Mouse (Mus musculus) naive thymus-derived CD4-positive, alpha-beta T cell, adult 5 months (primary cell): ENCODE measurements around the gene Gm10256. TPM values are rescaled to one million over a fixed set of nuclear protein-coding genes. Genes with fewer than 3 reads are reported as not detected.

Experiments used
- polyA plus RNA-seq: library from polyadenylated mRNA; unstranded; fragments of 100-300 nt; shearing (Covaris generic); gene quantifications from one replicate; pipeline ENCODE4 v1.2.1, GENCODE M21; 2017

Gene Gm10256
- not detected for polyA plus RNA-seq

GRCm38 (mm10) chrY:2830380-2830779 is at the start of gene Gm10256, which contains the start of gene Rbmy:
Gene Gm10256 (plus strand): TSS chrY:2830699.
Gene Rbmy (plus strand): TSS chrY:2830680.

GRCm38 (mm10) chrY:2796105-2796504 is 34.4 kb upstream of the Gm10256 start, which contains the start of gene Gm4064:
Gene Gm4064 (minus strand): TSS chrY:2796205.

GRCm38 (mm10) chrY:2900689-2901088 is 70.2 kb downstream of the Gm10256 start, which contains the start of gene Gm10352:
Gene Gm10352 (plus strand): TSS chrY:2900989.

Other genes starting within 250 kb of the Gm10256 start
- gene H2al2c, start 231.6 kb upstream of the Gm10256 start, polyA plus RNA-seq: not detected
- gene Sry, start 167.0 kb upstream of the Gm10256 start, polyA plus RNA-seq: not detected
- gene H2al2b, start 110.0 kb upstream of the Gm10256 start, polyA plus RNA-seq: not detected
- not detected for gene Gm4064, start 34.5 kb upstream of the Gm10256 start, polyA plus RNA-seq
- not detected for gene Rbmy, start within 50 bp of the Gm10256 start, polyA plus RNA-seq
- not detected for gene Gm10352, start 70.3 kb downstream of the Gm10256 start, polyA plus RNA-seq
- not detected for gene Gm29289, start 101.9 kb downstream of the Gm10256 start, polyA plus RNA-seq